Mouse (Mus musculus) ES-E14 (cell line): ENCODE results near the gene Zfp692.

Experiments used
- CHD2 ChIP-seq: IDR thresholded peaks from 2 replicates; pipeline ENCODE4 v1.6.1; 2014; ENCODE audit warnings: mild to moderate bottlenecking, low read depth, low read length, inconsistent platforms
- MAFK ChIP-seq: IDR thresholded peaks from 2 replicates; pipeline ENCODE4 v1.6.1; 2014; ENCODE audit warnings: mild to moderate bottlenecking, low read depth, low read length, inconsistent platforms; ENCODE audit not compliant: insufficient read depth
- ZC3H11A ChIP-seq: IDR thresholded peaks from 2 replicates; pipeline ENCODE4 v1.6.1; 2012; ENCODE audit warnings: low read depth, mild to moderate bottlenecking, inconsistent platforms, low read length, borderline replicate concordance

GRCm38 (mm10) chr11:58334746-58335145 lies 27.9 kb downstream of the Zfp692 start:
- TF ChIP-seq ZC3H11A, result no peak
- TF ChIP-seq MAFK, result no peak
- TF ChIP-seq CHD2, result no peak
